Mouse (Mus musculus): ENCODE results near the gene Amy2a1. TPM values are rescaled to one million over a fixed set of nuclear protein-coding genes. Genes with fewer than 3 reads are reported as not detected.
"Not testable (repeated sequence)": the region's sequence is repeated elsewhere in the genome, so short reads cannot be mapped to it uniquely, and the experiment has no call there.

Gene Amy2a1
- not detected for total RNA-seq (2018; cell fraction: chromatin; rRNA removed)
- total RNA-seq (2018; cell fraction: cytosol; rRNA removed), result not detected
- total RNA-seq (2018; cell fraction: nucleus; rRNA removed), result not detected
- polyA plus RNA-seq (2018), result not detected in 3 replicates

DNA sequence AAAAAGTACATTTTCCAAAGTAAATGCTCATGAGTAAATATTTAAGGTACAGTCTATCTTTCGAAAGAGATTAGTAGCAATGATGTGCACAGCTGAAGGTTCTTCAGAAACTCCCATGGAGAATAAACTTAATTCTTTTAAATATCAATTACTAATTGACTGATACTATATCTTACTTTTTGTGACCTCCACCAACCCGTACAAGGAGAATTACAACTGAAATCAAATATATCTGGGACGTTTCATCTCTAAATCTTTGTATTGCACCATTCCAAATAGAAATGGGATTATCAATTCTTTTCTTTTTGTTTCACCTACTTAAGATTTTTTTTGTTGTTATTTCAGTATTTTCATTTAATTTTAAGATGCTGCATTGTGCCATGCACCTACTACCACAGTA lies at the start of gene Amy2a1:
Gene Amy2a1, minus strand, starts transcription at position 101 of the 400 bp plus-strand sequence.
- not testable (repeated sequence) for H3K27ac ChIP-seq; H3K4me3 ChIP-seq (ENCODE audit: inconsistent target); H3K79me2 ChIP-seq (ENCODE audit: inconsistent target); H3K36me3 ChIP-seq (ENCODE audit: inconsistent target)
- 93% methylated on average over 2 of the region's 3 CpGs for WGBS (ENCODE audit: missing documents)

DNA sequence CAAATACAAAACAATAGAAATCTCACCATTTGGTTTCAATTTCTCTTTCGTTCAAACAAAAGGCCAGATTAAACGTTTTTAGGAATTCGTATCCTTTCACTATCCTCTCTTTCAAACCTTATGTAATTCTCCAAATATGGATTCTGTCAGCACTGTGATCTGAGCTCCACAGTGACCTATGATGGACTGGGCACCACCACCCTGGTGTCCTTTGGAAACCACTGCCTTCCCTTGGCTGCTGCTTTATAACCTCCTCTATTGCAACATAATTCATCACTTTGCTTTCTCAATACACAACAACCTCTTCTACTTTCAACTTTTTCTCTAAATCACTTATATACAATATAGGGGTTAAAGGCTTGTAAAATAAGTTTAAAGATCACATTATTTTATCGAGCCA lies 42.4 kb upstream of the Amy2a1 start:
- WGBS (ENCODE audit: missing documents), result 86% methylated on average over 4 of the region's 4 CpGs
- Histone ChIP-seq H3K36me3 (ENCODE audit: inconsistent target) (no peaks in the 10 kb centered on the region), H3K79me2 (ENCODE audit: inconsistent target) (no peaks in the 10 kb centered on the region), H3K4me3 (ENCODE audit: inconsistent target) (no peak overlapping the region), H3K27ac (no peak overlapping the region)

DNA sequence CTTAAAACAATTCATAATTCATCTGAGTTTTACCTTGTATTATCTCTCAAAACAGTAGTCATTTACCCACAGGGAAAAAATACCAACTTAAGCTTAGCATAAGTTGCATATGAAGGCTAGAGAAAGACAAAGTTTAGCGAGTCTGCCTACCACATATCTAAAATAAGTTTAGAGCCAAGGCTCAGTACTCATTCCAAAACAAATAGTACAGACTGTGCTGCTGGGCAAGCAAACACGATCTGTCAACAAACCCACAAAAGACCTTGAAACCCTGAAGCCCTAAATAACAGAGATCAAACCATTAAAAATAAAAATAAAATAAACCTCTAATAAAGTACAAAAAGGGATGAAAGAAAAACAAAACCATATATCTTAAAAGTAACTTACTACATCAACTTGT lies 41.9 kb upstream of the Amy2a1 start:
- Histone ChIP-seq H3K79me2 (ENCODE audit: inconsistent target) (no peaks in the 10 kb centered on the region), H3K4me3 (ENCODE audit: inconsistent target) (no peak overlapping the region), H3K27ac (no peak overlapping the region), H3K36me3 (ENCODE audit: inconsistent target) (no peaks in the 10 kb centered on the region)
- 74% methylated on average over 2 of the region's 2 CpGs for WGBS (ENCODE audit: missing documents)

DNA sequence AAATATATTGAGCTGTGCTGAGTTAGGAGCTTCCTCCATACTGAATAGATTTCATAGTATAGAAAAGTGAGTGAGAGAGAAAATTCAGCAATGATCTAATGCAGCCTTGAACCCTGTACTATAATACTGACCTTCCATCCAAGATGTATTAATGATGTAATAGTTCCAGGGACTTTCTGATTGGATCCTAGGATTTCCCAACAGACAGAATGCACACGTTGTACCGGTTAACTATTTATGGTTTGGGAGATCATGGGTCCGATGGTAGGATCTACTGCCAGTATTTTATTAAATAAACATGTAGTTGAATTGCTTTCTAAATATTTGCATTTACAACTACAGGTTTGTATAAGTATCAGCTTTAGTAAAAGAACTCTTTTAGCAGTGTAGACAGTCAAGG lies 39.9 kb upstream of the Amy2a1 start:
- 80% methylated on average over 3 of the region's 3 CpGs for whole genome bisulfite sequencing (ENCODE audit: missing documents)
- no peaks in the 10 kb centered on the region for H3K36me3 ChIP-seq (ENCODE audit: inconsistent target)
- H3K79me2 ChIP-seq (ENCODE audit: inconsistent target), result no peaks in the 10 kb centered on the region
- H3K27ac ChIP-seq, result no peak overlapping the region
- H3K4me3 ChIP-seq (ENCODE audit: inconsistent target), result no peak overlapping the region

DNA sequence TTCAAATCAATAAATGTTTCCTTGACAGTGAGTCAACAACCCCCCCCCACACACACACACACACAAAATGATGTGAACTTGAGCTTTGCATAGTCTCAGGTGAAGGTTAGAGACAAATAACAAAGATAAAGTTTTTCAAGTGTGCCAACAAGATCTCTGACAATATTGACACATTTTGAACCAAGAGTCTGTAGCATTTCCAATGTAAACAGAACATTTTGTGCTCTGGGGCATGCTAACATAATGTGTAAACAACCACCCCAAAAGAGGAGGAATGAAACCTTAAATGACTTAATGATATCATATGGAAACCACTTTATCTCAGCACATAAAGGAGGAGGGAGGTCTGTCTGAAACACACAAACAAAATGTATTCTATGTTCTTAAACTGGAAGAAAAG lies 7.5 kb upstream of the Amy2a1 start:
- Histone ChIP-seq H3K27ac (no peak overlapping the region), H3K4me3 (ENCODE audit: inconsistent target) (no peak overlapping the region), H3K79me2 (ENCODE audit: inconsistent target) (no peaks in the 10 kb centered on the region), H3K36me3 (ENCODE audit: inconsistent target) (no peaks in the 10 kb centered on the region)

Other genes starting within 250 kb of the Amy2a1 start
- not detected in 3 replicates for gene Amy2a4, start 241.0 kb downstream of the Amy2a1 start, polyA plus RNA-seq (2018)
- gene Amy2a3, start 208.4 kb downstream of the Amy2a1 start, polyA plus RNA-seq (2018), result not detected in 3 replicates
- not detected in 3 replicates for gene Amy2a2, start 175.8 kb downstream of the Amy2a1 start, polyA plus RNA-seq (2018)
- 2.7 TPM in 1 of 3 replicates, not detected in the others for gene Amy1, start 74.3 kb upstream of the Amy2a1 start, polyA plus RNA-seq (2018)
- 11.8 to 17.7 TPM (median 12.2 TPM) in 3 replicates for gene Rnpc3, start 97.7 kb upstream of the Amy2a1 start, polyA plus RNA-seq (2018)

Measured in macrophage (primary cell).